Mouse (Mus musculus) CH12.LX (cell line): ENCODE results near the gene Tgfbr3. TPM values are rescaled to one million over a fixed set of nuclear protein-coding genes. Genes with fewer than 3 reads are reported as not detected.

Source experiments
- DNase-seq: peaks from one replicate; pipeline ENCODE4 v3.0.0-alpha.2; 2013; ENCODE audit errors: extremely low read depth
- H3K27ac ChIP-seq: 2 replicates; pipeline ENCODE4 v1.5.1; 2012; ENCODE audit warnings: low read depth, mild to moderate bottlenecking, control low read depth, moderate library complexity; ENCODE audit not compliant: insufficient read depth
- H3K27me3 ChIP-seq: replicated peaks from 2 replicates; pipeline ENCODE3; 2012; ENCODE audit warnings: inconsistent platforms
- H3K36me3 ChIP-seq, 2 experiments: replicated peaks in 1 of 2; 2 replicates each; pipeline versions ENCODE3 to v1.6.1; 2012; ENCODE audit warnings: inconsistent platforms in 1 of 2, low read length in 1 of 2, mild to moderate bottlenecking in 1 of 2, mixed read lengths in 1 of 2, moderate library complexity in 1 of 2; ENCODE audit not compliant: control insufficient read depth in 1 of 2, insufficient read depth in 1 of 2
- H3K4me1 ChIP-seq, 2 experiments: 2 replicates each; pipeline ENCODE4 v1.6.1; 2012; ENCODE audit warnings: inconsistent platforms in 1 of 2, moderate library complexity in 1 of 2; ENCODE audit not compliant: insufficient read depth in 2 of 2, control insufficient read depth in 1 of 2
- H3K4me2 ChIP-seq: 2 replicates; pipeline ENCODE4 v1.6.1; 2012; ENCODE audit warnings: low read depth, mild to moderate bottlenecking, control low read depth; ENCODE audit not compliant: poor library complexity, insufficient read depth, severe bottlenecking
- H3K4me3 ChIP-seq, 3 experiments: fragments of 150-350 bp in 1 of 3; sonication (generic) in 1 of 3; replicated peaks in 1 of 3; 2 replicates each; pipeline versions ENCODE3 to v1.5.1; 2011 to 2012; ENCODE audit warnings: low read depth in 2 of 3, low read length in 2 of 3, mild to moderate bottlenecking in 2 of 3, moderate library complexity in 2 of 3, control low read depth in 1 of 3, improper control_type of control experiment in 1 of 3, inconsistent platforms in 1 of 3, mixed read lengths in 1 of 3; ENCODE audit not compliant: poor library complexity in 1 of 3
- H3K79me2 ChIP-seq: replicated peaks from 2 replicates; pipeline ENCODE4 v1.6.1; 2012; ENCODE audit warnings: mild to moderate bottlenecking, moderate library complexity; ENCODE audit not compliant: control insufficient read depth, poor library complexity, insufficient read depth, severe bottlenecking; ENCODE audit errors: extremely low read depth
- H3K9ac ChIP-seq: 2 replicates; pipeline ENCODE4 v1.6.1; 2012; ENCODE audit warnings: low read depth, mild to moderate bottlenecking, control low read depth, moderate library complexity; ENCODE audit not compliant: insufficient read depth
- H3K9me3 ChIP-seq: replicated peaks from 2 replicates; pipeline ENCODE3; 2012; ENCODE audit warnings: low read length, inconsistent platforms, mixed read lengths
- BHLHE40 ChIP-seq: IDR thresholded peaks from 2 replicates; pipeline ENCODE4 v1.6.1; 2011; ENCODE audit warnings: mild to moderate bottlenecking, low read depth, low read length, improper control_type of control experiment
- E2F4 ChIP-seq: IDR thresholded peaks from 2 replicates; pipeline ENCODE4 v1.6.1; 2011; ENCODE audit warnings: low read depth, low read length, improper control_type of control experiment; ENCODE audit not compliant: insufficient replicate concordance
- ELF1 ChIP-seq: IDR thresholded peaks from 2 replicates; pipeline ENCODE4 v1.6.1; 2014; ENCODE audit warnings: low read depth, mild to moderate bottlenecking, inconsistent platforms, low read length, improper control_type of control experiment
- KAT2A ChIP-seq: IDR thresholded peaks from 2 replicates; pipeline ENCODE4 v1.6.1; 2012; ENCODE audit warnings: low read length, improper control_type of control experiment, inconsistent platforms; ENCODE audit not compliant: insufficient replicate concordance
- MYC ChIP-seq: IDR thresholded peaks from 2 replicates; pipeline ENCODE4 v1.6.1; 2011; ENCODE audit warnings: low read depth, mild to moderate bottlenecking, improper control_type of control experiment, low read length
- PAX5 ChIP-seq: IDR thresholded peaks from 2 replicates; pipeline ENCODE4 v1.6.1; 2012; ENCODE audit warnings: low read length, inconsistent platforms, mixed read lengths
- SMC3 ChIP-seq: IDR thresholded peaks from 2 replicates; pipeline ENCODE4 v1.6.1; 2011; ENCODE audit warnings: low read depth, low read length, improper control_type of control experiment
- UBTF ChIP-seq: IDR thresholded peaks from 2 replicates; pipeline ENCODE4 v1.6.1; 2012; ENCODE audit warnings: low read depth, mild to moderate bottlenecking, inconsistent platforms, low read length, improper control_type of control experiment, moderate library complexity
- ZMIZ1 ChIP-seq: IDR thresholded peaks from 2 replicates; pipeline ENCODE4 v1.6.1; 2012; ENCODE audit warnings: low read depth, mild to moderate bottlenecking, inconsistent platforms, low read length, improper control_type of control experiment
- ZNF384 ChIP-seq: IDR thresholded peaks from 2 replicates; pipeline ENCODE4 v1.6.1; 2012; ENCODE audit warnings: low read depth, low read length, improper control_type of control experiment, inconsistent platforms
- dilution Hi-C: fragments of 300-500 bp; cut with MboI; formaldehyde crosslinking; loops from 2 replicates; pipeline ENCODE4 v1.14.3; 2020; ENCODE audit warnings: low sequenced_read_pairs; ENCODE audit not compliant: extremely low pct_unique_long_range_greater_than_20kb, extremely low pct_ligation_motif_present
- in situ Hi-C: fragments of 300-500 bp; cut with MboI; formaldehyde crosslinking; loops from 3 replicates; pipeline ENCODE4 v1.14.3; 2019; ENCODE audit warnings: low sequenced_read_pairs, low pct_ligation_motif_present, low pct_unique_long_range_greater_than_20kb, mixed read lengths
- polyA plus RNA-seq: library from polyadenylated mRNA; unstranded; fragments of >175 nt; gene quantifications from 2 replicates; pipeline ENCODE4 v1.2.1, GENCODE M21; 2012; ENCODE audit warnings: low read depth; ENCODE audit not compliant: insufficient read length
- total RNA-seq, 2 experiments: library from RNA; depleted of rRNA; stranded (reverse); fragments of 300-350 nt in 1 of 2; fragments of >200 nt in 1 of 2; gene quantifications; 2 replicates each; pipeline ENCODE4 v1.2.3; 2012 to 2014

Gene Tgfbr3
- total and polyA plus RNA-seq, 3 experiments, result 0.13 to 0.46 (median 0.30) TPM

GRCm38 (mm10) chr5:107162812-107163211 is 126.6 kb downstream of the Tgfbr3 start:
- dilution Hi-C loops, result no loop called here
- in situ Hi-C loops, result no loop called here
- H3K4me3 ChIP-seq, result no peak overlapping the region
- no peaks in the 10 kb centered on the region for H3K36me3 ChIP-seq
- H3K27ac ChIP-seq, result no peak overlapping the region
- no peaks in the 10 kb centered on the region for H3K9me3 ChIP-seq
- H3K27me3 ChIP-seq, result no peaks in the 10 kb centered on the region
- H3K4me1 ChIP-seq, result no peaks in the 10 kb centered on the region
- TF ChIP-seq BHLHE40, result peak; percentile 72
- TF ChIP-seq ZNF384, result peak; percentile 10; the same call in 1 of the 2 replicates
- no peak for TF ChIP-seq UBTF
- H3K79me2 ChIP-seq, result no peaks in the 10 kb centered on the region
- H3K9ac ChIP-seq, result no peak overlapping the region
- no peak for DNase-seq
- H3K4me2 ChIP-seq, result no peak overlapping the region

- Histone ChIP-seq H3K27me3 (no peaks in the 10 kb centered on the region), H3K9me3 (no peaks in the 10 kb centered on the region), H3K4me1 (no peaks in the 10 kb centered on the region), H3K36me3 (no peaks in the 10 kb centered on the region), H3K9ac (no peak overlapping the region), H3K79me2 (no peaks in the 10 kb centered on the region), H3K4me2 (no peak overlapping the region), H3K27ac (no peak overlapping the region), H3K4me3 (no peak overlapping the region)
- no peak for DNase-seq
- TF ChIP-seq ZMIZ1, result no peak
- TF ChIP-seq E2F4, result no peak
- TF ChIP-seq KAT2A, result no peak
- in situ Hi-C loops (no loop called here), dilution Hi-C loops (no loop called here)
These were observed 127.1 kb downstream of the Tgfbr3 start for GRCm38 (mm10) chr5:107162319-107162718.

GRCm38 (mm10) chr5:107159914-107160890 is 129.2 kb downstream of the Tgfbr3 start:
- no peak overlapping the region for H3K9ac ChIP-seq
- no peak for TF ChIP-seq SMC3
- no peak for TF ChIP-seq MYC
- TF ChIP-seq PAX5, result no peak
- no peak for TF ChIP-seq KAT2A
- no peak for TF ChIP-seq ZNF384
- no peak for TF ChIP-seq ELF1
- no peak for DNase-seq
- H3K27ac ChIP-seq, result no peak overlapping the region
- H3K9me3 ChIP-seq, result no peaks in the 10 kb centered on the region
- H3K27me3 ChIP-seq, result no peaks in the 10 kb centered on the region
- no peaks in the 10 kb centered on the region for H3K4me1 ChIP-seq
- H3K4me2 ChIP-seq, result no peak overlapping the region
- H3K4me3 ChIP-seq, result no peak overlapping the region
- no peaks in the 10 kb centered on the region for H3K79me2 ChIP-seq
- dilution Hi-C loops, result no loop called here
- H3K36me3 ChIP-seq, result no peaks in the 10 kb centered on the region
- in situ Hi-C loops, result no loop called here
